Mouse (Mus musculus) intestine, postnatal 0 days (tissue): ENCODE measurements at regions not wholly inside any gene's neighbourhood (a gene's known extent, or its start where the extent isn't known, plus 50 kb on each side); places are given as distances from the start of the nearest gene placed in this dataset.

ENCODE experiments used
- ATAC-seq: fragments of 200-750 bp; cut with Nextera tagmentation; 2 replicates; pipeline ENCODE4 v1.8.0; 2017; ENCODE audit warnings: mild to moderate bottlenecking, moderate TSS enrichment, moderate library complexity
- H3K27ac ChIP-seq: fragments of 300-500 bp; sonication (generic); 2 replicates; pipeline ENCODE4 v1.5.1; 2014; ENCODE audit warnings: mild to moderate bottlenecking, low read depth, low read length, moderate library complexity
- H3K27me3 ChIP-seq: fragments of 300-500 bp; sonication (generic); replicated peaks from 2 replicates; pipeline ENCODE4 v1.6.1; 2014; ENCODE audit warnings: low read length, mixed read lengths; ENCODE audit not compliant: control insufficient read depth, insufficient read depth
- H3K36me3 ChIP-seq: fragments of 300-500 bp; sonication (generic); 2 replicates; pipeline ENCODE4 v1.6.1; 2014; ENCODE audit warnings: mild to moderate bottlenecking, moderate library complexity; ENCODE audit not compliant: control insufficient read depth, insufficient read depth
- H3K4me1 ChIP-seq: fragments of 300-500 bp; sonication (generic); replicated peaks from 2 replicates; pipeline ENCODE4 v1.6.1; 2014; ENCODE audit warnings: antibody characterized with exemption, low read length, mixed read lengths; ENCODE audit not compliant: control insufficient read depth, insufficient read depth
- H3K4me2 ChIP-seq: fragments of 300-500 bp; sonication (generic); replicated peaks from 2 replicates; pipeline ENCODE4 v1.6.1; 2014; ENCODE audit warnings: low read depth, mild to moderate bottlenecking, moderate library complexity
- H3K4me3 ChIP-seq: fragments of 300-500 bp; sonication (generic); 2 replicates; pipeline ENCODE4 v1.5.1; 2014; ENCODE audit warnings: low read depth, low read length
- H3K9ac ChIP-seq: fragments of 300-500 bp; sonication (generic); 2 replicates; pipeline ENCODE4 v1.6.1; 2014; ENCODE audit warnings: mild to moderate bottlenecking, low read depth, low read length
- H3K9me3 ChIP-seq: fragments of 300-500 bp; sonication (generic); 2 replicates; pipeline ENCODE4 v1.6.1; 2016; ENCODE audit warnings: mixed run types; ENCODE audit not compliant: control insufficient read depth
- CTCF ChIP-seq: sonication (generic); IDR thresholded peaks from 2 replicates; pipeline ENCODE4 v1.5.1; 2016; ENCODE audit warnings: low read depth, mild to moderate bottlenecking, control low read depth, antibody characterized with exemption, moderate library complexity
- WGBS: fragments of 180-500 bp; shearing (Covaris S2); extraction: QIAGEN DNeasy Blood & Tissue Kit; methylation state at CpG from one replicate; pipeline ENCODE4 v1.1.7; 2014; 5-methylcytosine and 5-hydroxymethylcytosine counted together

DNA sequence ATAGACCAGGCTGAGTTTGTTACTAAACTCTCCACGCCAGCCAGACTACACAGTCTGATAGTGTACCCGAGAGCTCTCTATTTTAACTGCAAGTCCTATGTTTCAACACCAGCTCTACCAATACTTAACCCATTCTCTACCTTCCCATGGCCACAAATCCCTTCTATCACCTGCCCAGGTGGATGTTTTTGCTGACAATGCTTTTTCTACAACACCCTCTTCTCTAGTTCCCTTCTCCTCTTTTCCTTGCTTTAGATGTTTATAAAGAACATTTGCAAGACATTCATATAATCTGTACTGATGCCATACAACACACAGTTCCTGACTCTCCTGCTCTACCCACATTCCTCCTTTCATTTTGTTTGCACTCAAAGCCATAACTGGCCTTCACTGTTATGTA is 161.9 kb downstream of the 1500009L16Rik start:
- Histone ChIP-seq H3K9ac (no peak overlapping the region), H3K9me3 (no peaks in the 10 kb centered on the region), H3K4me1 (no peaks in the 10 kb centered on the region), H3K4me2 (no peak overlapping the region), H3K27ac (no peak overlapping the region), H3K4me3 (no peak overlapping the region), H3K27me3 (no peaks in the 10 kb centered on the region), H3K36me3 (no peaks in the 10 kb centered on the region)
- no peak for TF ChIP-seq CTCF
- ATAC-seq = no peak
- 91% methylated on average over 2 of the region's 2 CpGs for WGBS

DNA sequence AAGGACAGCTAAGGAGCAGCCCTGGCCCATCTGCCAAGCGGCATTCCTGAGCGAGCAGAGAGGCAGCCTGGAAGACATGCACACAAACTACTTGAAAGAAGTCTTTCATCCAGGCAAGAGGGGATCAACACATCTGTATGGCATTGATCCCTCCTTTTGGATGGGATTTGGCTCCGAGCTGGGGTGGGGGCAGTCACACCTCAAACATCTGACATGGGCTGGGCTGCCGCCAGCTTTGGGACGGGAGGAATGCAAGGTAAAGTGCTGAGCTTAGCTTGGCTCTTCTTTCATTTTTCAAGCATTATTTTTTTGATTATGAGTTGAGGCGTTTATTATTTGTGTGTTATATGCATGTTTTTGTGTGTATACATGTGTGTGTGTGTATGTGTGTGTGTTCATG is 165.9 kb downstream of the 1500009L16Rik start:
- ATAC-seq = no peak

DNA sequence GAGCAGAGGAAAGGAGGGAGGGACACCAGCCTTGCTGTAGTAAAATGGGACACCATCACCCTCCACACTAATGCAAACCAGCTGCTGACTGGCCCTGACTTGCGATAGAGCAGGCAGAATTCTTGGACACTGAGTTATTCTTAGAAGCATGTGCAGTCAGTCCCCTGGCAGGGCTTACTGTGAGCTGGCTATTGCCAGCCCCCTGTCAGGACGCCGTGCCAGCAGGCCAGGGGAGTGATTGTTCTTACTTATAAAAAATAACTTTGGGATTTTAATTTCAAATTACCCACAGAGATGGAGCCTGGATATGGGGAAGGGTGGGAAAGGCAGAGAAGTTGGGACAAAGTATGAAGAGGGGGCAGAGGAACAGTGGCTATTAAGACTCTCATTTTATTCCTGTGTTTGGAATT is 173.1 kb downstream of the 1500009L16Rik start:
- Histone ChIP-seq H3K27me3 (no peaks in the 10 kb centered on the region), H3K9ac (no peak overlapping the region), H3K4me2 (no peak overlapping the region), H3K36me3 (no peaks in the 10 kb centered on the region), H3K4me3 (no peak overlapping the region), H3K4me1 (no peaks in the 10 kb centered on the region), H3K27ac (no peak overlapping the region), H3K9me3 (no peaks in the 10 kb centered on the region)
- WGBS = 63% methylated on average over 3 of the region's 3 CpGs
- ATAC-seq = no peak
- no peak for TF ChIP-seq CTCF

More for the DNA sequence above, 165.9 kb downstream of the 1500009L16Rik start:
- no peaks in the 10 kb centered on the region for H3K27me3 ChIP-seq
- no peak for TF ChIP-seq CTCF
- H3K27ac ChIP-seq = no peak overlapping the region
- no peaks in the 10 kb centered on the region for H3K36me3 ChIP-seq
- no peak overlapping the region for H3K4me3 ChIP-seq
- WGBS = 85% methylated on average over 6 of the region's 6 CpGs
- H3K4me1 ChIP-seq = no peaks in the 10 kb centered on the region
- H3K4me2 ChIP-seq = no peak overlapping the region
- H3K9me3 ChIP-seq = no peaks in the 10 kb centered on the region
- H3K9ac ChIP-seq = no peak overlapping the region

DNA sequence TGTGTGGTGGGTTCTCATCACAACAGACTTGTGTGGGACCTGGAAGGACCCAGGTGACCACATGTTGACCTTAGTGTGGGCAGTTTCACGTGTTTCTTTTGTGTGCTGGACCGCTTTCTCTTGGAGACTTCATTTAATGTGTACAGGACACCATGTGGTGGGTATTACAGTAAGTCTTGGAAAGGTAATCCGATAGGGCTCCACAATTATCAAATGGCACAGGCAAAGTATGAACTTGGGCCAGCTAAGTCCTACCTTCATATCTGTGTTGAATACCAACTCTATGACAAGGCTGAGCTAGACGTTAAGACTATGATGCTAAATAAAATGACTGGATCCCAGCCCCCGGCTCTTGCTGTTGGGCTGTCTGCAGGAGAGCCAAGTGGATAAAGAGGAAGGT is 173.5 kb downstream of the 1500009L16Rik start:
- no peaks in the 10 kb centered on the region for H3K36me3 ChIP-seq
- H3K4me1 ChIP-seq = no peaks in the 10 kb centered on the region
- 85% methylated on average over 5 of the region's 5 CpGs for WGBS
- H3K9ac ChIP-seq = no peak overlapping the region
- H3K4me2 ChIP-seq = no peak overlapping the region
- H3K9me3 ChIP-seq = no peaks in the 10 kb centered on the region
- no peak overlapping the region for H3K27ac ChIP-seq
- no peak for TF ChIP-seq CTCF
- ATAC-seq = no peak
- H3K27me3 ChIP-seq = no peaks in the 10 kb centered on the region
- no peak overlapping the region for H3K4me3 ChIP-seq

DNA sequence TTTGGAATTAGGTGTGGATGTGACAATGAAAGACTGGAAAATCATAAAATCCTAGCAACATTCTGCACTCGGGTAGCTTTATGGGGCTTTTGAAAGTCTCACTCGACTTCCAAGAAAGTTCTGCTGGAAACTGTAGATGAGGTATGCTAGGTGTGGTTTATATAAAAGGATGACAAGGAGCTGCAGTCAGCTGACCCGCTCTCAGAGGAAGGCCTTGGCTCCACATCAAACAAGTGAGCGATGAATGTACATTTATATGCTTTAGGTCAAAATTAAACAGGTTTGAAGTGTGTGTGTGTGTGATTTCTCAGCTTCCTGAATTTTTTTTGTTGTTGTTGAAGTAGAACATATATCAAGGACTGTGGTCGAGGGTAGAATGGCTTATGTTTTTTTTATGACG is 174.9 kb downstream of the 1500009L16Rik start:
- H3K4me2 ChIP-seq = no peak overlapping the region

DNA sequence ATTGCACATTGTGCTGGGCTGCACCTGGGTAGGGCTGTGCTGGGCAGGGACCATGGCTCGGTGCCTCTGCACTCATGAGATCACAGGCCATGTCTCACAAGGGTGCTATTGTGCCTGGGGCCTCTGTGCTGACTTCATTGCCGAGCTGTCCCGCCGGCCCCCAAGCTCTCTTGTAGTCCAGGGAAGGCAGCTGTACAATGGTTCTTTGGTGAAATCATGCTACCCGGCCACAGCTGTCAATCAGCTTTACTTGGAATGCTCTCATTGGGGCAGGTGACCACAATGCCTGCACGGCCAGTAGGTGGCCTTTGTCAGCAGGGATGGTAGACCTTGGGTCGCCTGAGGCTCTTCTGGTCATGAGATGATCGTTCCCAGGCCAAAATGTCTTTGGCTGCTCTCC is 184.1 kb downstream of the 1500009L16Rik start:
- Histone ChIP-seq H3K27ac (no peak overlapping the region), H3K4me2 (no peak overlapping the region), H3K9me3 (no peaks in the 10 kb centered on the region), H3K27me3 (no peaks in the 10 kb centered on the region), H3K36me3 (no peaks in the 10 kb centered on the region), H3K4me1 (no peaks in the 10 kb centered on the region), H3K9ac (no peak overlapping the region), H3K4me3 (no peak overlapping the region)
- TF ChIP-seq CTCF = no peak
- ATAC-seq = no peak
- WGBS = 78% methylated on average over 8 of the region's 8 CpGs

More for the DNA sequence above, 174.9 kb downstream of the 1500009L16Rik start:
- Histone ChIP-seq H3K4me1 (no peaks in the 10 kb centered on the region), H3K4me3 (no peak overlapping the region), H3K36me3 (no peaks in the 10 kb centered on the region), H3K27ac (no peak overlapping the region), H3K27me3 (no peaks in the 10 kb centered on the region), H3K9me3 (no peaks in the 10 kb centered on the region), H3K9ac (no peak overlapping the region)
- ATAC-seq = no peak
- no peak for TF ChIP-seq CTCF
- WGBS = 67% methylated on average over 6 of the region's 6 CpGs

DNA sequence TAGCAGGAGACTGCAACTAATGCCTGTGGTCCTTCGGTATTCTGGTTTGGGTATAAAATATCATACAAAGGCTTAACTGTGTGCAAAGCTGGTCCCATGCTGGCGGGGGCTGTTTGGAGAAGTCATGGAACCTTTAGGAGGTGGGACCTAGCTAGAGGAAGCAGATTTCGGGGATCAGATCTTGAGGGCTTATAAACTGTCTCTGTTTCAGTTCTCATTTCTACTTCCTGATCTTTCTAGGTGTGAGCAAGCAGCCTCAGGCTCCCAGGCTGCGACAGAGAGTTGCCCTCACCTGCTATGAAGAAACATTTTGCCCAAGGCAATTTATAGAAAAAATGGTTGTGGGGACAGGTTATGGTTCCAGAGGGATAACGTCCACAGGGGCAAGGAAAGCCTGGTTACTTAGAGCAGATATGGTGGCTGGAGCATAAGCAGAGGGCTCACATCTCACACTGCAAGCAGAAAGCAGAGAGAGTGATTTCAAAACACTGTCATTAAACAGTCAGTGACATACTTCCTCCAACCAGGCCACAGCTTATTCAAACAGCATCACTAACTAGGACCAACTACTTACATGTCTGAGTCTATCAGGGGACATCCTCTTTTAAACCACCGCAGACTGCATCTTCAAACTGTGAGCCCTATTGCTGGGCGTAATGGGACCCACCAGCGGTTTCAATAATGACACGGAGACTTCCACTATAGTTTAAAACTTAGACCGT is 188.1 kb downstream of the 1500009L16Rik start:
- no peak overlapping the region for H3K4me2 ChIP-seq
- no peak overlapping the region for H3K4me3 ChIP-seq
- no peak for ATAC-seq
- no peaks in the 10 kb centered on the region for H3K27me3 ChIP-seq
- 90% methylated on average over 10 of the region's 10 CpGs for WGBS
- H3K27ac ChIP-seq = no peak overlapping the region
- H3K4me1 ChIP-seq = no peaks in the 10 kb centered on the region
- no peaks in the 10 kb centered on the region for H3K9me3 ChIP-seq
- no peaks in the 10 kb centered on the region for H3K36me3 ChIP-seq
- no peak overlapping the region for H3K9ac ChIP-seq
- no peak for TF ChIP-seq CTCF
